Mouse (Mus musculus): ENCODE measurements around the gene Duox2. TPM values are rescaled to one million over a fixed set of nuclear protein-coding genes. Genes with fewer than 3 reads are reported as not detected.
A peak's percentile ranks its signal among the peaks of the same experiment; 100 is the strongest.

The Duox2 gene
- polyA plus RNA-seq, 1 experiment from 2014 or later, result 0.03 TPM

DNA sequence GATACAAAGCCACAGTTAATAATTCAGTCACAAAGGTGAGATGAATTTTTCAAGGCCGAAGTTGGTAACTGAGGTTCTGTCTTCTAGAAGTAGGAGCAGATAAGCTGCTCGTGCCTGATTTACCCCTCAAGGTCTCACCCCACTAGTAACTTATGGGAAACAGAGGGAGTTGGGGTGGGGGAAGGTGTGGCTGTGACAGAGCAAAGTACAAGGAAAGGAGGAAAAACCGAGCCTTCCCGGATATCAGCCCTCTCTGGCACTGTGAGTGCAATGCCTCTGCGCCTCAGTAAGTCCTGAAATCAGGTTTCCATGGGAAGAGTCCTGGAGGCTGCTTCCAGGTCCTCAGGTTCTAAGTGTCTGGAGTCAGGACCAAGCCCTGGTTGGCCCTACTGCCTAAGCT lies 37.5 kb downstream of the Duox2 start:
- Histone ChIP-seq H3K4me1 (ENCODE audit: control insufficient read depth, insufficient read depth, low read length) (peaks cover 12% of the 10 kb centered on the region), H3K27ac (ENCODE audit: low read length) (no peak overlapping the region), H3K27me3 (ENCODE audit: control insufficient read depth, insufficient read depth, low read depth, low read length) (no peaks in the 10 kb centered on the region), H3K4me3 (ENCODE audit: low read depth, low read length) (no peak overlapping the region), H3K4me2 (ENCODE audit: low read length) (no peak overlapping the region), H3K36me3 (ENCODE audit: control insufficient read depth, insufficient read depth, low read length) (no peaks in the 10 kb centered on the region), H3K9me3 (replicated peaks; ENCODE audit: control insufficient read depth, low read length, poor library complexity, severe bottlenecking) (no peaks in the 10 kb centered on the region), H3K9ac (ENCODE audit: low read depth, low read length) (no peak overlapping the region)
- no peak for ATAC-seq
- 93% methylated on average over 5 of the region's 5 CpGs for WGBS

DNA sequence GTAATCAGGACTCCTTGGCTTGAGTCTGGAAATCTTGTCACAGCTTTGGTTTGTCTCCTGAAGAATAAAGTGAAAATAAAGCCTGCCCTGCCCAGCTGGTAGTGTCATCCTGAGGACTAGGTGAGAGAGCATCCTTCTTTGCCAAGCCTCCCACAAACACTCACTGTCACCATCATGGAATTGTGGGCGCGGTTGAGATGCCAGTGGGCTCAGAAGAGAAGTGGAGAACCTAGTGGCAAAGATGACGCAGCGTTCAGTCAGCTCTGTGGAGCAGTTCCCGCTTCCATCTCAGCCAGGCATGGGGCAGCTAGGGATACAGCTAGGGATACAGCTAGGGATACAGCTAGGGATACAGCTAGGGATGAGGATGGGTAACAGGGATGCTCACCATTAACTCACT lies 42.3 kb downstream of the Duox2 start:
- 97% methylated on average over 5 of the region's 5 CpGs for WGBS
- H3K9ac ChIP-seq (ENCODE audit: low read depth, low read length), result 0 out of 2 replicates have a peak overlapping the region, but pooled peaks have one; percentile 20
- no peak overlapping the region for H3K4me3 ChIP-seq (ENCODE audit: low read depth, low read length)
- H3K27ac ChIP-seq (ENCODE audit: low read length), result no peak overlapping the region
- no peaks in the 10 kb centered on the region for H3K36me3 ChIP-seq (ENCODE audit: control insufficient read depth, insufficient read depth, low read length)
- no peaks in the 10 kb centered on the region for H3K4me1 ChIP-seq (ENCODE audit: control insufficient read depth, insufficient read depth, low read length)
- no peaks in the 10 kb centered on the region for H3K9me3 ChIP-seq (replicated peaks; ENCODE audit: control insufficient read depth, low read length, poor library complexity, severe bottlenecking)
- no peak for ATAC-seq
- no peak overlapping the region for H3K4me2 ChIP-seq (ENCODE audit: low read length)
- H3K27me3 ChIP-seq (ENCODE audit: control insufficient read depth, insufficient read depth, low read depth, low read length), result no peaks in the 10 kb centered on the region

DNA sequence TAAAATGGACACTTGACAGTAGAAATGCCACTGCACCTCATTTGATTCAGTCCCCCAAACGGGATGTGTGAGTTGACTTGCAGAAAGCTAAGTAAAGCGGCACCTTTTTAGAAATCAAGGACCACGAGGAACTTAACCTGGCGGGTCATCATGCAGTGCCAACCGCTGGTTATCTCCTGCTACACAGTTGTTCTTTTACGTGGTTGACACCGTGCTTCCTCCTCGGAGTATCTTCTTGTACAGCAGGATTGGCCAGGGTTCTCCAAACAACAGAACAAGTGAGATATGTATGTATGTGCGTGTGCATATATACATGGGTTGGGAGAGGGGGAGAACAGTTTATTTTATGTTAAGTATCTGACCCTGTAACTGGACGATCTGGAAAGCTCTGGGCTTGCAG lies 50.5 kb downstream of the Duox2 start:
- Histone ChIP-seq H3K4me2 (ENCODE audit: low read length) (no peak overlapping the region), H3K36me3 (ENCODE audit: control insufficient read depth, insufficient read depth, low read length) (no peaks in the 10 kb centered on the region), H3K9me3 (replicated peaks; ENCODE audit: control insufficient read depth, low read length, poor library complexity, severe bottlenecking) (no peaks in the 10 kb centered on the region), H3K4me3 (ENCODE audit: low read depth, low read length) (no peak overlapping the region), H3K9ac (ENCODE audit: low read depth, low read length) (no peak overlapping the region), H3K4me1 (ENCODE audit: control insufficient read depth, insufficient read depth, low read length) (no peaks in the 10 kb centered on the region), H3K27me3 (ENCODE audit: control insufficient read depth, insufficient read depth, low read depth, low read length) (no peaks in the 10 kb centered on the region), H3K27ac (ENCODE audit: low read length) (no peak overlapping the region)
- WGBS, result 89% methylated on average over 10 of the region's 10 CpGs
- ATAC-seq, result no peak

DNA sequence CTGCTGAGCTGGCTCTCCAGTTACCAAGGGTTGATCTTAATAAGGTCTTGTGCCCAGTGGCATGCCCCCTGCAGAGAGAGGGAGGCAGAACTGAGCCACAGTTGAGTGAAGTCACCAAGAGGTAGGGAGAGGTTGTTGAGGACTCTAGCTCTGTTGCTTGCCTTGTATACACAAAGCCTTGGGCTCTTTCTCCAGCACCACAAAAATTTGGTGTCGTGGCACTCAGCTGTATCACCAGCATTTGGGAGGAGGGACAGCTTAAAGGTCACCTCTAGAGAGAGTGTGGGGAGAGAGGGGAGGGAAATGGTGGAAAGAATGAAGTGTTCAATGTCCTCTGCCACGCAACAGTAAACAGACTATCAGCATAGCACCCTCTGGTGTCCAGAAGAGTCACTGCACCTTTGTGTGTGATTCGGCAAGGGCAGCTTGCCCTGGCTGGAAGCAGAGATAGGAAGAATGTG lies 54.5 kb downstream of the Duox2 start:
- ATAC-seq, result peak; percentile 56
- H3K4me1 ChIP-seq (ENCODE audit: control insufficient read depth, insufficient read depth, low read length), result no peaks in the 10 kb centered on the region

DNA sequence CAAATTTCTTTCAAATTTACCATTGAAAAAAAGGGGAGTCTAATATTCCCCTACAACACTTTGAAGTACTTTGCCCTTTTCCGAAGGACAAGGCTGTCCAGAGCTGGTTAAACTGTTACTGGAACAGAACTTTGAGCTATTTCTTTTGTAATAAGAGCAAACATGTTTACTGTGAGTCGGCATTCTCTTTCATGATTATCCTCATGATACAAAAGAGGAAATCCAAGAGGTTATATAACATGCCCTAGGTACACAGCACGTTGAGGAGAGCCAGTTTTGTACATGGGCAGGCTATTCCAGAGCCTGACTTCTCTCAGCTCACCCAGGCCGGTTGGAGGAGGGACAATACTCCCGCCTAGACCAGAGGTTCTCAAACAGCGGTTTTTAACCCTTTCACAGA lies 56.3 kb downstream of the Duox2 start:
- H3K27me3 ChIP-seq (ENCODE audit: control insufficient read depth, insufficient read depth, low read depth, low read length), result no peaks in the 10 kb centered on the region
- H3K4me3 ChIP-seq (ENCODE audit: low read depth, low read length), result no peak overlapping the region
- WGBS, result 71% methylated on average over 6 of the region's 6 CpGs
- H3K9me3 ChIP-seq (replicated peaks; ENCODE audit: control insufficient read depth, low read length, poor library complexity, severe bottlenecking), result no peaks in the 10 kb centered on the region
- no peak overlapping the region for H3K4me2 ChIP-seq (ENCODE audit: low read length)
- no peak overlapping the region for H3K9ac ChIP-seq (ENCODE audit: low read depth, low read length)
- H3K36me3 ChIP-seq (ENCODE audit: control insufficient read depth, insufficient read depth, low read length), result no peaks in the 10 kb centered on the region
- no peak for ATAC-seq
- H3K4me1 ChIP-seq (ENCODE audit: control insufficient read depth, insufficient read depth, low read length), result no peaks in the 10 kb centered on the region
- no peak overlapping the region for H3K27ac ChIP-seq (ENCODE audit: low read length)

More for the DNA sequence above, 54.5 kb downstream of the Duox2 start:
- Histone ChIP-seq H3K36me3 (ENCODE audit: control insufficient read depth, insufficient read depth, low read length) (no peaks in the 10 kb centered on the region), H3K4me3 (ENCODE audit: low read depth, low read length) (no peak overlapping the region), H3K9ac (ENCODE audit: low read depth, low read length) (no peak overlapping the region), H3K9me3 (replicated peaks; ENCODE audit: control insufficient read depth, low read length, poor library complexity, severe bottlenecking) (no peaks in the 10 kb centered on the region), H3K27ac (ENCODE audit: low read length) (no peak overlapping the region), H3K4me2 (ENCODE audit: low read length) (no peak overlapping the region), H3K27me3 (ENCODE audit: control insufficient read depth, insufficient read depth, low read depth, low read length) (no peaks in the 10 kb centered on the region)
- 1% methylated on average over 3 of the region's 3 CpGs for WGBS

DNA sequence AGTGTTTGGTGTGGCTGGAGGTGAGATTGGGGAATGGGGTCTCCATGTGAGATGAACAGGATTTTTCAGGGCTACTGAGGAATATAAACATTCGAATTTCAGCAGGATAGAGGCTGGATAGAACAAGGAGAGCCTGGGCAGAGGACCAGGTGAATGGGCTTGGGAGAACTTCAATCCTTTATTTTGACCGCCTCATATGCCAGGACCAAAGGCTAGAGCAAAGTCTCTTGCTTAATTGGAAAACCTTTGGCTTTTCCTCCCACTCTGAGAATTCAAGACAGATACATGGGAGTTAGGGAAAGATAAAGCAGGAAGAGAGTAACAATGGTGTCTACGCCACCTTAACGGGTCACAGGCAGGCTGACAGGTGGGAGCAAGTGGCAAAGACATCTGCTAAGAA lies 57.0 kb downstream of the Duox2 start:
- Histone ChIP-seq H3K4me1 (ENCODE audit: control insufficient read depth, insufficient read depth, low read length) (no peaks in the 10 kb centered on the region), H3K27ac (ENCODE audit: low read length) (no peak overlapping the region), H3K4me3 (ENCODE audit: low read depth, low read length) (no peak overlapping the region), H3K9me3 (replicated peaks; ENCODE audit: control insufficient read depth, low read length, poor library complexity, severe bottlenecking) (no peaks in the 10 kb centered on the region), H3K4me2 (ENCODE audit: low read length) (no peak overlapping the region), H3K27me3 (ENCODE audit: control insufficient read depth, insufficient read depth, low read depth, low read length) (no peaks in the 10 kb centered on the region), H3K36me3 (ENCODE audit: control insufficient read depth, insufficient read depth, low read length) (no peaks in the 10 kb centered on the region), H3K9ac (ENCODE audit: low read depth, low read length) (no peak overlapping the region)
- no peak for ATAC-seq
- 86% methylated on average over 4 of the region's 4 CpGs for WGBS

DNA sequence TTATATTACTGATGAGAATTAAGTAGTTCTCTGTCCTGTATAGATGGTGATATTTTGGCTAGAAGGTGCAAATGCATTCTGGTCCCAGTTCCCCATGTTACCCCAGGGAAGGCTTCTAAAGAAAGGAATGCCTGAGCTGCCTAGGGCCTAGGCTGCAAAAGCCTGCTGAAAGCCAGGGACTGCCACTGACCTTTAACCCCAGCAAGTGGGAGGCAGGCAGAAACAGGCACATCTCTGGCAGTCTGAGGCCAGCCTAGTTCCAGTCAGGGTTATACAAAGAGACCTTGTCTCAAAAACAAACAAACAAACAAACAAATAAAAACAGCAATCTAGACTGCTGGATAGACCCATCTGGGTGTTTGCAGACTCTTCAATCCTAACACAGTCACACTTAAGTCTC lies 57.5 kb downstream of the Duox2 start:
- H3K9ac ChIP-seq (ENCODE audit: low read depth, low read length), result no peak overlapping the region
- H3K27ac ChIP-seq (ENCODE audit: low read length), result no peak overlapping the region
- no peaks in the 10 kb centered on the region for H3K27me3 ChIP-seq (ENCODE audit: control insufficient read depth, insufficient read depth, low read depth, low read length)
- no peak overlapping the region for H3K4me2 ChIP-seq (ENCODE audit: low read length)
- no peak for ATAC-seq
- no peaks in the 10 kb centered on the region for H3K9me3 ChIP-seq (replicated peaks; ENCODE audit: control insufficient read depth, low read length, poor library complexity, severe bottlenecking)
- no peaks in the 10 kb centered on the region for H3K36me3 ChIP-seq (ENCODE audit: control insufficient read depth, insufficient read depth, low read length)
- H3K4me1 ChIP-seq (ENCODE audit: control insufficient read depth, insufficient read depth, low read length), result no peaks in the 10 kb centered on the region
- H3K4me3 ChIP-seq (ENCODE audit: low read depth, low read length), result no peak overlapping the region

DNA sequence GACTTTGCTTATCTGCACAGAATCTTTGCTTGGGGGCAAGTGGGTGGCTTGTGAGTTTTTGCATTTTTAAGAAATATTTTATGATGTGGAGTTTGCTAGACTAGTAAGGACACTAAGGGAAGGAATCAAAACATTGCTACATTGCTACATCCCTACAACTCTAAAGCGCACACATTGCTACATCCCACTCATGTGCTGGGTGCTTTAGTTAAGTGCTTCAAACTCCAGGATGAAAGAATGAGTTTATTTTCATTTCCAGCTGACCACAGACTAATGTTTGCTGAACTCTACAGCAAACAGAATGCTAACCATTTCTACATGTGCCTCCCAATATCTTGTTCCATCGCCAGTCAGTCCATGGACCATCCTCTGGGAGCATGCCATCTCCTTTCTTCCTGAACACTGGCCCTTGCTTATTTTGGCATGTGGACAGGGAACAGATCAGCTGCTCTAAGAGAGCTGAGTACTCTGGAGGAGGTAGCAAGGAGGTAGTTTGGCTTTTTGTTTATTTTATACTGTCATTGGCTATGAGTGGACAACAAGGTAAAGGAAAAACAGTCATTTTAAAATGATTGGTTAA lies 60.3 kb downstream of the Duox2 start:
- no peaks in the 10 kb centered on the region for H3K36me3 ChIP-seq (ENCODE audit: control insufficient read depth, insufficient read depth, low read length)
- H3K9ac ChIP-seq (ENCODE audit: low read depth, low read length), result no peak overlapping the region
- H3K27me3 ChIP-seq (ENCODE audit: control insufficient read depth, insufficient read depth, low read depth, low read length), result no peaks in the 10 kb centered on the region
- no peak overlapping the region for H3K4me2 ChIP-seq (ENCODE audit: low read length)
- 91% methylated on average over 2 of the region's 2 CpGs for WGBS
- H3K9me3 ChIP-seq (replicated peaks; ENCODE audit: control insufficient read depth, low read length, poor library complexity, severe bottlenecking), result no peaks in the 10 kb centered on the region
- 0 out of 2 replicates have a peak, but pooled peaks cover 2% of the 10 kb centered on the region for H3K4me1 ChIP-seq (ENCODE audit: control insufficient read depth, insufficient read depth, low read length)
- no peak for ATAC-seq
- no peak overlapping the region for H3K27ac ChIP-seq (ENCODE audit: low read length)
- H3K4me3 ChIP-seq (ENCODE audit: low read depth, low read length), result no peak overlapping the region

DNA sequence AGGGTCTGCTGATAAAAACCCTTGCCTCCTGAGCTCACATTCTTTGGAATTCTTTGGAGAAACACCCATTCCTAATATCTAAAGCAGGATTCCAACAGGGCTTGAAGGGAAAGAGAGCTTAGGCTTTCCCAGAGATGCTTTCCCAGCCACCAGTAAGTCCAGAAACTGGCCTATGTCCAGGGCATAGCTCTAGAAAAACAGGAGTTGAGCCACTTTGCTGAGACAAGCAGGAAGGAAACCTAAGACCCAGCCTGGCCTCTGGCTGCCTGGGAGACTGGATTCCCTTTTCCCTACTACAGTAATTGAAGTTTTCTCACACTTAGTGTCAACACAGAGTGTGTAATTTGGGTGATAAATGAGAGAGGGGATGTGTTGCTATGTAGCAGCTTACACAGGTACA lies 61.9 kb downstream of the Duox2 start:
- H3K36me3 ChIP-seq (ENCODE audit: control insufficient read depth, insufficient read depth, low read length), result no peaks in the 10 kb centered on the region

More for the DNA sequence above, 61.9 kb downstream of the Duox2 start:
- no peaks in the 10 kb centered on the region for H3K27me3 ChIP-seq (ENCODE audit: control insufficient read depth, insufficient read depth, low read depth, low read length)
- 0 out of 2 replicates have a peak, but pooled peaks cover 2% of the 10 kb centered on the region for H3K4me1 ChIP-seq (ENCODE audit: control insufficient read depth, insufficient read depth, low read length)
- no peak overlapping the region for H3K9ac ChIP-seq (ENCODE audit: low read depth, low read length)
- H3K27ac ChIP-seq (ENCODE audit: low read length), result no peak overlapping the region
- no peak overlapping the region for H3K4me3 ChIP-seq (ENCODE audit: low read depth, low read length)
- no peak for ATAC-seq
- no peaks in the 10 kb centered on the region for H3K9me3 ChIP-seq (replicated peaks; ENCODE audit: control insufficient read depth, low read length, poor library complexity, severe bottlenecking)
- H3K4me2 ChIP-seq (ENCODE audit: low read length), result no peak overlapping the region
